Mouse (Mus musculus) spleen, postnatal 14 days (tissue): Measurements from ENCODE around the gene Prr22.

ENCODE experiments used
- DNase-seq, 2 experiments: peaks; one replicate each; pipeline ENCODE4 v3.0.0; 2021 to 2022; ENCODE audit warnings: low spot score in 2 of 2

The Prr22 gene

DNA sequence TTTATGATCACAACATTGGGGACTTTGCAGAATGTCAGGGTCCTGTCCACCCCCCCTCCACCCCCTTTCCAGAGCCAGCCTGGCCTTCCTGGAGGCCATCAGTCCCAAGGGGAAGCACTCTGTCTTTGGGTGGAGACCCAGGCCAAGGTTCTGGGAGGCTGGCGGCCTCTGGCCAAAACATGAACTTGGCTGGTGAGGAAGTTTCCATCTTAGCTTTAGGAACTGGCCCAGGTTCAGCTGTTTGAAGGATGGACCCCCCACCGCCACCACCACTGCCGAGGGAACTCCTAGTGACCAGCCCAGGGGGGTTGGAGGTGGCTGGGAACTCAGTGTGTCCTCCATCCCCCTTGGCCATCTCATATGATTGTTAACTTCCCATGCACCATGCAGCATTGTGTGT lies 9.0 kb upstream of the Prr22 start:
- DNase-seq, result no peak

DNA sequence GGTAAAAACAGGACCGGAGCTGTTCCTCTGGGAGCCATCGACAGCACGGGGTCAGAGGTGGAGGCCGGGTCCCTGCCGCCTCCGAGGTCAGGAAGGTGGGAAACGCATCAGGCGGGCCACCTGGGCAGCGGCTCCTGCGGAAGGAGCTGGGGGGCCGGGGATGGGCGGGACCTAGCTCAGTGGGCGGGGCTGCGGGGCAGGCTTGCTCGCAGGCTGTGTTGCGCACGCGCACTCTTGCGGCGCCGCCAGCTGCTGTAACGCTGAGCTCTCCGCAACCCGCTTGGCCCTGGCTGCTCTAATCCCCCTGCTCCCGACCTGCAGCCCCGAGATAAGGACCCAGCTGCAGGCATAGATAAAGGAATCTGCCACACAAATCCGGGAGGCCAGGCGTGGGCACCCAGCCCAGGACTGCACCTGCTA lies 8.0 kb upstream of the Prr22 start:
- peak; percentile 84 to 89 for DNase-seq

DNA sequence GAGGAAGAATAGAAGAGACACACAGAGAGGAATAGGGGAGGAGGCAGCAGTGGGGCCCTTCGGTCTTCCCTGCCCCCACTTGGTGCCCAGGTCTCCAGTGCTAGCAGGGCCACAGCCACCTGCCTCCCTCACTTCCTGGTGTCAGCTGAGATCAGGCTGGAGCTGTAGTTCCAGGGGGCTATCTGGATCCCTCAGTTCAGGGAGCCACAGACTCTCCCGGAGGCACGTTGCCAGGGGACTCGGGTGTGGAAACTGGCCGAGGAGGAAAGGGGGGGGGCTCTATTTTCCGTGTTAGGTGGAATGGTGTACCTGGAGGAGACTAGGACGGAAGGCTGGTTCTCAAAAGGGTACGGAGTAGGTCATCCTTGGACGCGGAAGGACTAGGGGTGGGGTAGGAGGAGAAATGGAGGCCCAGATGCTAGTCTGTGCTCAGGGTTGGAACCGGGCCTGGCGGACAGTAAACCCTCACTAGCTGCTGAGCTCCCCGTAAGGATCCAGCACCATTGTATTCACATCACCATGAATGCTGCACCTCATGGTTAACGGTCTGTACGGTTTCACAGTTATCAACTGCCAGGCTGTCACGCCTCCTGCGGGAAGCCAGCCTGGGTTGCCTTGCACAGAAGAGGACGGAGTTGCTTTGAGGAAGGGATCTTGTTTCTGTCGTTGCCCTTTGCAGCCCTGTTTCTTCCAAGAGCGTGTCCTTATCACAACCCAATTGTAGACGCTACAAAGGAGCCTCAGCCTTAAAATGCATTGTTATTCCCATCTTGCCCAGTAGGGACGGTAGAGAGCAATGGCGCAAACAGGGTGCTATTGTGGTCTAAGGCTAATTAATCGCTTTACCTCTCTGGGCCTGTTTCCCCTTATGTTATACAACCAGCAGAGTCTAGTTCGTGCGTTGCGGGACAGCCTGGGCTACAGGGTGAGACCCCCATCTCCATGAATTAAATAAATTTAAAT lies 7.0 kb upstream of the Prr22 start:
- DNase-seq, result peak; percentile 38 to 64

DNA sequence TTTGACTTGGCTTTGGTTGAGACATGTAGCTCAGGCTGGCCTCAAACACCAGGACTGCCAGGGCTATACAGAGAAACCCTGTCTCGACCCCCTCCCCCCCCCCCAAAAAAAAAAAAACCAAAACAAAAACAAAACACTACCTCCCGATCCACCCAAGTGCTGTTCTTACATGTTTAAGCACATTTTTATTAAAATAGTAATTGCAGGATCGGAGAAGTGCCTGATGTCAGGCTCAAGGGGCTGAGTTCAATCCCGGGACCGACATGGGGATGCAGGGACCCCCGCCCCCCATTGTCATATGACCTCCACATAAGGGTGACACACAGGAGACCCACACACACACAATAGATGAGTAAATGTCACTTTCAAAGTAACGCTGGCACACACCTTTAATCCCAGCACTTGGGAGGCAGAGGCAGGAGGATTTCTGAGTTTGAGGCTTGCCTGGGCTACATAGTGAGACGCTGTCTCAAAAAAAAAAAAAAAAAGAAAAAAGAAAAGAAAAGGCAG lies 6.3 kb upstream of the Prr22 start:
- no peak for DNase-seq

DNA sequence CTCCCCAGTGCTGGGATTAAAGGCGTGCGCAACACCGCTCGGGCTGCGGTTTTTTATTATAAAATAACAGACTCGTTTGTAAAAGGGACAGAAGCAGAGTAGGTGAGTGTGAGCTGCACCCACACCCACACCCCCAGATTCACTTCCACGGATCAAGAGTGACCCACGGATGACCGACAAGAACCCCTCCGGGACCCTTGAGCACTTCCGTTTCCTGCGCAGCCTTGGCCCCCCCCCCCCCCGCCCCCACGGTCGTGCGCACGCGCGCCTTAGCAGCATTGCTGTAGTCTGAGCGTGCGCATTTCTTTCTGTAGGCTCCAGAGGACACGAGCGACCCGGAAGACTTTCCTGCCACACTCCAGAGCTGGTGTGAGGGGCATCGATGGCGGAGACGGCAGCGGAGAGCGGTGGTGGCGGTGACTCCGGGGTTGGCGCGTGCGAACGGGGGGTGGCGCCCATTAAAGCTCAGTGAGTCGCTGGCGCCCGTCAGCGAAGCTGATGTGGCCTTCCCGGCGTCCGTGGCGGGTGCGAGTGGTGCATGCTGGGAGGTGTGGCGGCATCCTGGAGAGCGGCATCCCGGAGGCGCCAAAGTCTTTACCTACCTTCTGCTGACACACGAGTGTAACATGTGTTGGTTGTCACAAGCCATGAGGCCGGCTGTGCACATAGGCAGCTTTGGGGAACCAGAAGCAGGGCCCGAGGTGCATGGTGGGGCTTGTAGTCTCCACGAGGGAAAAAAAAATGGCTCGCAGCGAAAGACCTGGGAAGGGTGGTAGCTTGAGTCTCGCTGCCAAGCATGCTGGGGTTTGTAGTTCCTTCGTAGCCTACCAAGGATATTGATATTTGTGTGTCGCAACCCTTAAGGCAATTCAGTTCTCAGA lies 5.3 kb upstream of the Prr22 start, which contains the start of gene Dus3l:
Dus3l (plus strand) TSS at position 284 of the 881 bp plus-strand sequence.
- DNase-seq, result peak; percentile 71 to 81

DNA sequence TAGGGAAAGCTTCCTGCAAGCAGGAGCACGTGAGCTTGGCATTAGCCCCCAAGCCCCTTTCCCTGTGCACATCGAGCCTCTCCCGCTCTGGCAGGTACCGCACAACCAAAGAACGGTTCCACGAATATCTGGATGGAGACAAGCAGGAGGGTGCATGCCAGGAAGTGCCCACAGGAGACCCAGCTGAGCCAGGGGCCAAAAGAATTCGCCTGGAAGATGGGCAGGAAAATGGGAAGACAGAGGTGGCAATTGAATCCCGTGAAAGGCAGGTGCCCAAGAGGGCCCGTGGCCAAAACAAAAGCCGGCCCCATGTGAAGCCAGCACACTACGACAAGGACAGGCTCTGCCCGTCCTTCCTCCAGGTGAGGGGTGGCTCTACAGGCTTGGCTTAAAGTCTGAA lies 4.6 kb upstream of the Prr22 start:
- no peak for DNase-seq

DNA sequence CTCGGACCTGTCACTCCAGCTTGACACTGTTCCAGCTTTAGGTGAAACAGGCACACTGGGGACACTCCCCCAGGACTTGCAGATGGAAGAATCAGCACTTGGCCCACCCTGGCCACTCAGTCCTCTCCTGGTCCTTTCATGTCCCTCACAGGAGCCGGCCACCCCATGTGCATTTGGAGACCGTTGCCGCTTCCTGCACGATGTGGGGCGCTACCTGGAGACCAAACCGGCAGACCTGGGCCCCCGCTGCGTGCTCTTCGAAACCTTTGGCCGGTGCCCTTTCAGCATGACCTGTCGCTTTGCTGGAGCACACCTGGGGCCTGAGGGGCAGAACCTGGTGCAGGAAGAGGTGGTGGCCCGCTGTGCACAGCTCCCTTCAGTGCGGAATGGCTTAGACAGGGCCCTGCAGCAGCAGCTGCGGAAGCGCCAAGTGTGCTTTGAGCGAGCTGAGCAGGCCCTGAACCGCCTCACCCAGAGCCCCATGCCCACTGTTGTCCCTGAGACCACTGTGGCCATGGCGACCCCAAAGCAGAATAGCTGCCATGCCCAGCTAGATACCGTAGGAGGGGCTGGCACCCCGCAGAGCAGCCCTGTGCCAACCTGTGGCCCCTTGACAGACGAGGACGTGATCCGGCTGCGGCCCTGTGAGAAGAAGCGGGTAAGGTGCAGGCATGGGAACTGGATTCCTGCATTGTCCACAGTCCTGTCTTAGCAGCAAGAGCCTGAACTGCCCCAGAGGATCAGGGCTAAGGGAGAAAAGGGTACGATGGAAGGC lies 3.2 kb upstream of the Prr22 start:
- no peak for DNase-seq

DNA sequence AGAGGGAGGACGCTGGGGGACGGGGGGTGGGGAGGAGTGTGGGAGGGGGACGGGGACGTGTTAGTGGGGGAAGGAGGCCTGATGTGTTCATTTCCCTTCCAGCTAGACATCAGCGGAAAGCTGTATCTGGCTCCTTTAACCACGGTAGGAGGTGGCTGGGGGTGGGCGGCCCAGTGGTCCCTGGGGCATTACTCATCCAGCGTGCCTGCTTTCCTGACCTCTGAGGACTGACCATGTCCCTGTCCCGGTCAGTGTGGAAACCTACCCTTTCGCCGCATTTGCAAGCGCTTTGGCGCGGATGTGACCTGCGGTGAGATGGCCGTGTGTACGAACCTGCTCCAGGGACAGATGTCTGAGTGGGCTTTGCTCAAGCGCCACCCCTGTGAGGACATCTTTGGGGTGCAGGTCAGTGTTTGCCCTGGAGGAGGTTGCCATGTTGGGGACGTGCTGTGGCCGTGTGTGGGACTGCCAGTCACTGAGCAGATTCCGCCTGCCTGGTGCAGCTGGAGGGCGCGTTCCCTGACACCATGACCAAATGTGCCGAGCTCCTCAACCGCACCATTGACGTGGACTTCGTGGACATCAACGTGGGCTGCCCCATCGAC lies 2.4 kb upstream of the Prr22 start:
- no peak for DNase-seq

DNA sequence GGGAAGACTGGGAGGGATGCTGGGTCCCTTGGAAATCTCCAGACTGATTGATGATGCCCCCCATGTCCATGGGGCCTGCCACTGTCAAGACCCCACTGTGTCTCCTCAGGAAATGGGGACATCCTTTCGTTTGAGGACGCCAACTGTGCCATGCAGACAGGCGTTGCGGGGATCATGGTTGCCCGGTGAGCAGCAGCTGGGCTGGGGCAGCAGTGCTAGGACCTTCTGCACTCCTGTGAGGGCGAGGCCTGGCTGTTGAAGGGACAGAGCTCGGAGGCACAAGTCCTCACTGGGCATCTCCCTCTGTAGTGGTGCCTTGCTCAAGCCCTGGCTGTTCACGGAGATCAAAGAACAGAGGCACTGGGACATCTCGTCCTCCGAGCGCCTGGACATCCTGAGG lies 1.1 kb upstream of the Prr22 start:
- no peak for DNase-seq

DNA sequence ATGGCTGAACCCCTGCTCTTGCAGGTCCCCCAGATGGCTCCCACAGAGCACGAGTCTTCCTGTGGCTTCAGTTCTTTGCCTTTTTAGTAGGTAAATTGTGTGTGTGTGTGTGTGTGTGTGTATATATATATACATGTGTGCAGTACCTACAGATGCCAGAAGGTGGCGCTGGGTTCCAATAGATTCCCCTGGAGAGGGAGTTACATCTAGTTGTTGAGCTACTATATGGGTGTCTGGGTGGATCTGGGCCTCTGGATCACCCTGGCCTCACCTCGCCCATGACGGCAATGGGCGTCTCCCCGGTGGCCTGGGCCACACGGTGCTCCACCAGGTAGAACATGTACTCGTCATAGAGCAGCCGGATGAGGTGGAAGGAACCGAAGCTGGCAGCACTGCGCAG lies 7.5 kb downstream of the Prr22 start:
- DNase-seq, result no peak

DNA sequence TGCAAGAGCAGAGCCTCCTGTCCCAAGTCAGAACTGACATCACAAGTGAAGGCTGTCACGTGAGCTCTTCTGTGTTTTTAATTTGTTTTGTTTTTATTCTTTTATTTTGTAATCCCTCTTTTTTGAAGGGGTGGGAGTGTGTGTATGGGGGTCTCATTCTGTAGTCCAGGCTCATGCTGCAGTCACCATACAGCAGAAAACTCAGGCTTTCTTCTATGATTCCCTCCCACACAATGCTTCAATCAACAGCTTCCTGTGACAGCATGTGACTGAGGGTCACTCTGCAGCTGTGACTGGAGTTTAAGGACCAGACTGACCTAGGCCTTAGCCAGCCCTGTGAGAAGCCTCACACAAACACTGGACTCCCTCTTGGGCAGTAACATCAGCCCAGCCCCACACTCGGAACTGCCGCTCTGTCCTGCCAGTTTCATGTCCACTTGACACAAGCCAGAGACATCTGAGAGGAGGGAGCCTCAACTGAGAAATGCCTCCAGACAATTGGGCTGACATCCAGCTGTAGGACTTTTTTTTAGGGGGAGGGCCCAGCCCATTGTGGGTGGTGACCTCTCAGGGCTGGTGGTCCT lies 8.8 kb downstream of the Prr22 start:
- no peak for DNase-seq

DNA sequence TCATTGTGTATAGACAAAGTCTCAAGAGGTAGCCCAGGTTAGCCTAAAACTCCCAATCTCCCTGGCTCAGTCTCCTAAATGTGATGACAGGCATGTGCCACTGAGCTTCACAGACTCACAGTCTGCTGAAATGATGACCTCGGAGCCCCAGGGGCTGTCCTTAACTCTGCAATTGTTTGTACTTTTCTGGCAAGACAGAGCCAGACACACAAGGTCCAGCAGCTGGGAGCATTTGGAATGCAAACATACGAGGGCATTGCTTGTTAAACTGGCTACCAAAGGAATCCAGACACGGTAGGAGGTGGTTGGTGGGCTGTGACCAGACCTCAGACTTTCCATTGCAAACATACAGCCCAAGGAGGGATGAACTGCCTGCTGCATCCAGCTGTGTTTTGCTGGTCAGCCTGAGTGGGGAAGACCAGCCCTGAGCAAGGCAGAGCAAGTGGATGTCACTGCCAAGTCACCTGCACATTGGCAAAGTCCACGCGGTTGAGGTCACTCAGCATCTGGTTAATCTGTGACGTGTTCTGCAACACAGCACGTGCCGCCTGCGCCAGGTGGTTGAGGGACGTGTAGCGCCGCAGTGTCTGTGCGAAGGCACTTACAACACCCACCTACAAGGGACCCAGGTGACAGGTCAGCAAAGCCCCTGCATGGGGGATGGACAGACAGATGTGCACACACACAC lies 10.4 kb downstream of the Prr22 start:
- no peak for DNase-seq

DNA sequence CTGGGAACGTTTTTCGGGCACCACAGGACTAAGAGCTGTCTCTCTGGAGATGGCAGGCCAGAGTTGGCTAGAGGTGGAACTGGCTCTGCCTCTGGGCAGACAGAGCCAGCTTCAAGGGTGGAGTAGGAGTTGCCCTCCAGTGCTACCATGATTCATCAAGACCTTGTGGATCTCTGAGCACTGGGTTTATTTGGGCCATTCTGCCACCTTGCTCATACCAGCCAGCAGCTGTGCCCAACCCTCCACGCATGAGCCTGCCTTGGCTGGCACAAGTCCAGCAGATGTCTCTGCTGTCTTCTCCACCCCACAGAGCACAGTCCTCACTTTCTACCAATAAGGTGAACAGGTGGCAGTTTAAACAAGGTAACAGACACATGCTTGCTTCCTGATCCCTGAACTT lies 18.8 kb downstream of the Prr22 start:
- DNase-seq, result no peak

DNA sequence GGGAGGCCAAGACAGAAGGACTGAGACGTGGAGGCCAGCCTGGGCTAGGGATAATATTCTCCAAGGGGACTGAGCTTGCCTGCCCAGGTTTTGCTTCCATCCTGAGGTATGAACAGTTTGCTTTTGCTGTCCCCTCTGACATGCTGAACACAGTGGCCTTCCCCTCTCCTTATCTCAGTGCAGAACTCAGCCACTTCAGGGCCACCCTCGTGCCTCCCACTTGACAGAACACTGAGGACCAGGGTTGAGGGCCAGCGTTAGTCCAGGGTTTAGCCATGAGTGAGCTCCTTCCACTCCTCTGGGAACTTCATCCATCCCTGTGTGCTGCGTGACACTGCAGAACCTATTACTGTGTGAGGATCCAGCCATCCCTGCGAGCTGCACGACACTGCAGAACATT lies 19.2 kb downstream of the Prr22 start:
- DNase-seq, result no peak

DNA sequence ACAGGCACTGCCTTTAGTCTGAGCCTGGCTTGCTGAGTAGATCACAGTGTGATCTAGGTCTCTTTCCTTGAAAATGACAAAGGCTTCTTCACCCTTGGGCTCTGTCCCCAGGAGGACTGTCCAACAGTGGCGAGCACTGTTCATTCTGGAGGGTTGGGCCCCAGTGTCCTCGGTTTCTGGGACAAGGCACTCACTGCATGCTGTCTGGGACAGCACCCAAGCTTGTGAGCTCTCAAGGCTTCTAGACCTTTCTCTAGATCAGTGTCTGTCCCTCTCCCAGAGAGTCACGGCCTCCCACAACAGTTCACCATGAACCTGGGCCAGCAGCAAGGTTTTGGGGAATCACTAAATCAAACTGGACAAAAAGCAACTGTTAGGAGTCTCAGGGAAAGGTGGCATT lies 22.5 kb downstream of the Prr22 start:
- DNase-seq, result no peak

DNA sequence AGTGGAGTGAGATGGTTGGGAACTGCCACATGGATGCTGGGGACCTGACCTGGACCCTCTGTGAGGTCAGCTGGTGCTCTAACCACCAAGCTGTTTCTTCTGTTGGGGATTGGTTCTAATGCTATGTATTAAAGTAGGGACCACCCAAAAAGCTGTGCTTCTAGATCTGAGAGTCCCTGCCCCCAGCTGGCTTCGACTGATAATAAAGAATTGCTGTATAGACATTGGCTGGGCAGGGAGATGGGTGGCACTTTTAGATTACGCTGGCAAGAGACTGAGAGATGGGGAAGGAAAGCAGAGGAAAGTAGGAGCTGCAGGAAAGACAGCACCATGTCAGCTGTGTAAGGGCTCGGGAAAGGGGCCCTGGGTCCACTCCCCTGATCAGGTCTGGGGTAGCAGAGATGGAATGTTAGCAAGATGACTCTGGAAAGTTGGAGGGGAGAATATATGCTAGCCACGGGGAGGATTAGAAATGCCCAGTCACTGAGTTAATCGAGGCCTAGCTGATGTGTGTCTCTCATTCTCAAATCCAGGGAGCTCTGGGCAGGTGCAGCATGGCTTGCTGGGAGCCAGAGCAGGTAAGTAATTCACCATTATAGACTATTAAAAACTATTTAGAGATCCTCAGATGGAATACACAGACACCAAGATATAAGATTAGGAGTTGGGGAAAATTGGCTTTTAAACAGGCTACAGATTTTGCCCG lies 23.7 kb downstream of the Prr22 start:
- no peak for DNase-seq

DNA sequence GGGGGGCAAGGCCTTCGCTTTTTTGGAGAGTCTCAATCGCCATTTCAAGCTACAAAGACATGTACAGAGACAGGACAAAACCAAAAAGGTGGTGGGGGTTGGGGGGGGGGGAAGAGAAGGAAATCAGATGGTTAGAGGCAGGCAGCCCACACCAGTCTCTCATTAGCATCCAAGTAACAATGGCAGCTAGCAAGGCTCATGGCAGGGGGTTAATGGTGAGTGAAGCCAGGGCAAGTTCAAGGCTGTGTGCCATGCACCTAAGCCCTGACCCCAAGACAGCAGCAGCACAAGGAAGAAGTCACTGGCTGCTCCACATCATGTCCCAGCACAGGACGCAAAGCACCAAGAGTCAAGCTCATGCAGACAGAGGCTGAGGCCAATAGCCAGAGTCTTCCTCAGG lies 29.2 kb downstream of the Prr22 start:
- no peak for DNase-seq

DNA sequence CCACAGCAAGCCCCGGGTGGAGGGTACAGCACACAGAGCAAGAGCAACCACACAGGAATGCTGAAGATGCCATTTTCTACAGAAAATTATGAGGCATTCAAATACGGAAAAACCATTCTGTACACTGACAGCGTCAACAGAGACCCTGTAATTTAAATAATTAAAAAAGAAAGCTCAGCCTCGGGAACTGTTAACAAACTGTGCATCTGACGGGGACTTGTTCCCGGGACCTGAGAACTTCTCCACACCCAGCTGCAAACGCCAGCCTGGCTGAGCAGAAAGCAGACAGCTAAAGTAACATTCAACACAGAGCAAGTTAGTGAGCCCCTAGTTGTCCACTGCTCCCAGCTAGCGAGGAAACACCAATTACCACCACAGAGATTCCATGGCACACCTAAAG lies 32.0 kb downstream of the Prr22 start:
- no peak for DNase-seq

DNA sequence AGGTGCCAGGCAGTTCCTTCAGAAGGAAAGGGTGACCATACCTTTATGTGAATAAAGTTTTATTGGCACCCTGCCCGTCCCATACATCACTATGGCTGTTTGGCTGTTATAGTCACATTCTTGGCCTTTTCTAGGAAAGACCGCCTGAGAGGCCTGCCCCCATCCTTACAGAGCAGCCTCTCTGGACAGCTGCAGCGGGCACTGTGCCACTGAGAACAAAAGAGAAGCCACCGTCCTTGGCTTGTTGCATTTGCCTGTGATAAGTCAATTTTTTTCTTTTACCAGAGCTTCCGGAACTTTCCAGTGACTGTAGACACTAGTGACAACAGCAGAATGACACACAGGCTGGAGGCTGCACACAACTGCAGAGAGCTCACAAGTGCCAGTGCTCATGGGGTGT lies 34.9 kb downstream of the Prr22 start:
- DNase-seq, result no peak

DNA sequence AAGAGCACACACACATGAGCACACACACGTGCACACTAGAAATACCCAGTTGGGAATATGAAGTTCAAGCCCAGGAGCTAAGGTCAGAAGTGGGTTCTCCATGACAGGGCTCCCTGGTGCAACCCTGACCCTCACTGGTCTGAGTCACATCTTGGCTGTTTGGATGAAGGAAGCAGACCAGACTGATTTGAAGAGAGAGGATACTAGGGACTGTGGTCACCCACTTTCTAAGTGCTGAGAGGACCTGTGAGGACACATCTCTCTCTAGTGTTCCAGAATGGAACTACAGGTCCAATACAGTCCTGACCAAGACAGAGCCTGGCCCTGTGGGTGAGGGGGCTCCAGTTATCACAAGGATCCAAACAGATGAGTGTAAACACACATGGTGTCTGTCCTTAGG lies 35.7 kb downstream of the Prr22 start:
- no peak for DNase-seq
